Mouse (Mus musculus) E14TG2a.4 (cell line): ENCODE measurements around the gene Nid1.

Source experiments
- CTCF ChIP-seq: conservative IDR thresholded peaks from 2 replicates; pipeline ENCODE4 v1.5.1; 2014; ENCODE audit warnings: low read length
- POU5F1 ChIP-seq: IDR thresholded peaks from 2 replicates; pipeline ENCODE4 v1.6.1; 2014; ENCODE audit warnings: low read length, borderline replicate concordance

- TF ChIP-seq CTCF (no peak), POU5F1 (no peak)
Measured at GRCm38 (mm10) chr13:13498022-13498421, 60.7 kb downstream of the Nid1 start.
